Mouse (Mus musculus): ENCODE results near the gene Spire2.
"Not testable (repeated sequence)": the region's sequence is repeated elsewhere in the genome, so short reads cannot be mapped to it uniquely, and the experiment has no call there.

Gene Spire2

GRCm38 (mm10) chr8:123332262-123333090, at the start of gene Spire2:
Gene Spire2 (plus strand): TSS chr8:123332713.
- DNase-seq (ENCODE audit: low spot score), result peak; percentile 77

- not testable (repeated sequence) for DNase-seq (ENCODE audit: low spot score)
Observed at GRCm38 (mm10) chr8:123282994-123283393, 49.5 kb upstream of the Spire2 start.

- no peak for DNase-seq (ENCODE audit: low spot score)
Observed at GRCm38 (mm10) chr8:123283991-123284390, 48.5 kb upstream of the Spire2 start.

GRCm38 (mm10) chr8:123284493-123284892, 48.0 kb upstream of the Spire2 start:
- DNase-seq (ENCODE audit: low spot score), result no peak

GRCm38 (mm10) chr8:123287362-123287761, 45.2 kb upstream of the Spire2 start:
- DNase-seq (ENCODE audit: low spot score), result no peak

- no peak for DNase-seq (ENCODE audit: low spot score)
Observed at GRCm38 (mm10) chr8:123290166-123290565, 42.3 kb upstream of the Spire2 start.

GRCm38 (mm10) chr8:123290679-123291078, 41.8 kb upstream of the Spire2 start:
- no peak for DNase-seq (ENCODE audit: low spot score)

GRCm38 (mm10) chr8:123291716-123292115, 40.8 kb upstream of the Spire2 start:
- DNase-seq (ENCODE audit: low spot score), result no peak

GRCm38 (mm10) chr8:123292281-123292680, 40.2 kb upstream of the Spire2 start:
- DNase-seq (ENCODE audit: low spot score), result no peak

- no peak for DNase-seq (ENCODE audit: low spot score)
Observed at GRCm38 (mm10) chr8:123292785-123293184, 39.7 kb upstream of the Spire2 start.

GRCm38 (mm10) chr8:123298301-123298700, 34.2 kb upstream of the Spire2 start:
- no peak for DNase-seq (ENCODE audit: low spot score)

- no peak for DNase-seq (ENCODE audit: low spot score)
Observed at GRCm38 (mm10) chr8:123308738-123309137, 23.8 kb upstream of the Spire2 start.

GRCm38 (mm10) chr8:123317781-123318466, 14.6 kb upstream of the Spire2 start:
- DNase-seq (ENCODE audit: low spot score), result no peak

- DNase-seq (ENCODE audit: low spot score), result peak; percentile 94
Observed at GRCm38 (mm10) chr8:123318467-123318911, 14.0 kb upstream of the Spire2 start, which contains the start of gene Fanca. Gene Fanca (minus strand): TSS chr8:123318576.

- DNase-seq (ENCODE audit: low spot score), result no peak
Observed at GRCm38 (mm10) chr8:123319522-123320164, 12.9 kb upstream of the Spire2 start.

GRCm38 (mm10) chr8:123328552-123328951, 4.0 kb upstream of the Spire2 start:
- no peak for DNase-seq (ENCODE audit: low spot score)

- no peak for DNase-seq (ENCODE audit: low spot score)
Observed at GRCm38 (mm10) chr8:123329350-123329749, 3.2 kb upstream of the Spire2 start.

GRCm38 (mm10) chr8:123329961-123330360, 2.6 kb upstream of the Spire2 start:
- no peak for DNase-seq (ENCODE audit: low spot score)

GRCm38 (mm10) chr8:123330701-123331100, 1.8 kb upstream of the Spire2 start:
- no peak for DNase-seq (ENCODE audit: low spot score)

GRCm38 (mm10) chr8:123331301-123331700, 1.2 kb upstream of the Spire2 start:
- no peak for DNase-seq (ENCODE audit: low spot score)

GRCm38 (mm10) chr8:123331810-123332209, 703 bp upstream of the Spire2 start:
- DNase-seq (ENCODE audit: low spot score), result no peak

GRCm38 (mm10) chr8:123333091-123333587, 626 bp downstream of the Spire2 start:
- peak; percentile 51 for DNase-seq (ENCODE audit: low spot score)
